Mouse (Mus musculus) embryonic facial prominence, embryonic 11.5 days (tissue): Measurements from ENCODE around the gene Cdc42ep4. TPM values are rescaled to one million over a fixed set of nuclear protein-coding genes. Genes with fewer than 3 reads are reported as not detected.

ENCODE experiments used
- ATAC-seq: fragments of 200-750 bp; cut with Nextera tagmentation; replicated peaks from 2 replicates; pipeline ENCODE4 v1.8.0; 2017; ENCODE audit warnings: low read depth; ENCODE audit not compliant: insufficient number of reproducible peaks, low FRiP score, low TSS enrichment
- DNase-seq: peaks from one replicate; pipeline ENCODE4 v3.0.0-alpha.2; 2015; ENCODE audit warnings: low spot score
- H3K27ac ChIP-seq: fragments of 300-500 bp; sonication (generic); replicated peaks from 2 replicates; pipeline ENCODE4 v1.5.1; 2014; ENCODE audit warnings: mild to moderate bottlenecking, low read depth, low read length, control low read depth
- H3K27me3 ChIP-seq: fragments of 300-500 bp; sonication (generic); 2 replicates; pipeline ENCODE4 v1.6.1; 2014; ENCODE audit warnings: mild to moderate bottlenecking, low read length, moderate library complexity, mixed read lengths; ENCODE audit not compliant: control insufficient read depth, insufficient read depth
- H3K36me3 ChIP-seq: fragments of 300-500 bp; sonication (generic); replicated peaks from 2 replicates; pipeline ENCODE4 v1.6.1; 2014; ENCODE audit warnings: low read depth, mild to moderate bottlenecking, low read length, moderate library complexity, mixed read lengths; ENCODE audit not compliant: control insufficient read depth, insufficient read depth
- H3K4me1 ChIP-seq: fragments of 300-500 bp; sonication (generic); 2 replicates; pipeline ENCODE4 v1.6.1; 2014; ENCODE audit warnings: low read length, mixed read lengths; ENCODE audit not compliant: control insufficient read depth, insufficient read depth
- H3K4me2 ChIP-seq: fragments of 300-500 bp; sonication (generic); 2 replicates; pipeline ENCODE4 v1.6.1; 2014; ENCODE audit warnings: low read depth, mild to moderate bottlenecking, control low read depth, low read length, moderate library complexity
- H3K4me3 ChIP-seq: fragments of 300-500 bp; sonication (generic); 2 replicates; pipeline ENCODE4 v1.5.1; 2014; ENCODE audit warnings: low read depth, low read length, control low read depth
- H3K9ac ChIP-seq: fragments of 300-500 bp; sonication (generic); replicated peaks from 2 replicates; pipeline ENCODE4 v1.6.1; 2014; ENCODE audit warnings: mild to moderate bottlenecking, control low read depth, low read length
- H3K9me3 ChIP-seq: fragments of 300-500 bp; sonication (generic); replicated peaks from 2 replicates; pipeline ENCODE4 v1.6.1; 2016; ENCODE audit warnings: mild to moderate bottlenecking, low read length, inconsistent platforms, mixed read lengths; ENCODE audit not compliant: control insufficient read depth
- WGBS: fragments of 180-500 bp; shearing (Covaris S2); extraction: QIAGEN DNeasy Blood & Tissue Kit; methylation state at CpG from one replicate; pipeline ENCODE4 v1.1.7; 2014; 5-methylcytosine and 5-hydroxymethylcytosine counted together
- polyA plus RNA-seq: library from polyadenylated mRNA; unstranded; fragments of >200 nt; fragmentation: Nextera tagmentation; extraction: Ambion mirVana; gene quantifications from 2 replicates; pipeline ENCODE4 v1.2.1, GENCODE M21; 2014

The Cdc42ep4 gene
- polyA plus RNA-seq, 1 experiment from 2014 or later, result 59.1 TPM

GRCm38 (mm10) chr11:113731945-113732612 is 19.6 kb downstream of the Cdc42ep4 start:
- peaks cover 19% of the 10 kb centered on the region for H3K36me3 ChIP-seq
- H3K4me3 ChIP-seq, result no peak overlapping the region
- H3K4me2 ChIP-seq, result no peak overlapping the region
- H3K27ac ChIP-seq, result no peak overlapping the region
- no peaks in the 10 kb centered on the region for H3K9me3 ChIP-seq
- no peaks in the 10 kb centered on the region for H3K27me3 ChIP-seq
- WGBS, result 88% methylated on average over 10 of the region's 10 CpGs
- peaks cover 22% of the 10 kb centered on the region for H3K4me1 ChIP-seq
- ATAC-seq (no peak), DNase-seq (no peak)
- no peak overlapping the region for H3K9ac ChIP-seq

DNA sequence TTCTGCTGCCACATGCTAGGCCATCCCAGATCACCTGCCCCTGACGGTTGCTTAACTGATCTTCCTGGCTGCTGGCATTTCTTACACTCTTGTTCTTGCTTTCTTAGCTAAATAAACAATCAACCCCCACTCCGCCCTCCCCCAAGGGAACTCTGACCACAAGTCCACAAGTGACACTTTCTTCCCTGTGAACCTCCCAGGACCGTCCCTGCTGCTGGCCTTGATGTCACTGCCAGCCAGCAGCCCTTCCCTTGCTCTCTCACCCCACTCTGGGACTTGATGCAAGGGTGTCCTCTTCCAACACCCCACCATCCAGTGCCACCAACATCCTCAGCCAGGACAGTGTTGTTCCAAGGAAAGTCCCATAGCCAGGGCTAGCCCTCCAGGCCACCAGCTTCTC is 20.8 kb downstream of the Cdc42ep4 start:
- Histone ChIP-seq H3K4me1 (peaks cover 26% of the 10 kb centered on the region), H3K9me3 (no peaks in the 10 kb centered on the region), H3K36me3 (peaks cover 19% of the 10 kb centered on the region), H3K9ac (no peak overlapping the region), H3K4me3 (no peak overlapping the region), H3K4me2 (no peak overlapping the region), H3K27ac (no peak overlapping the region), H3K27me3 (no peaks in the 10 kb centered on the region)
- no peak for ATAC-seq
- DNase-seq, result no peak
- WGBS, result 59% methylated on average over 3 of the region's 3 CpGs

- H3K4me2 ChIP-seq, result no peak overlapping the region
- H3K4me3 ChIP-seq, result no peak overlapping the region
- no peak overlapping the region for H3K9ac ChIP-seq
- no peaks in the 10 kb centered on the region for H3K9me3 ChIP-seq
- no peak overlapping the region for H3K27ac ChIP-seq
- WGBS, result 42% methylated on average over 8 of the region's 8 CpGs
- H3K27me3 ChIP-seq, result no peaks in the 10 kb centered on the region
- DNase-seq (no peak), ATAC-seq (no peak)
- peaks cover 19% of the 10 kb centered on the region for H3K4me1 ChIP-seq
- peaks cover 19% of the 10 kb centered on the region for H3K36me3 ChIP-seq
Measured at GRCm38 (mm10) chr11:113729917-113730316, 21.8 kb downstream of the Cdc42ep4 start.

GRCm38 (mm10) chr11:113729239-113729638 is 22.4 kb downstream of the Cdc42ep4 start:
- Histone ChIP-seq H3K27me3 (no peaks in the 10 kb centered on the region), H3K4me1 (peaks cover 19% of the 10 kb centered on the region), H3K4me2 (no peak overlapping the region), H3K27ac (no peak overlapping the region), H3K4me3 (no peak overlapping the region), H3K36me3 (peaks cover 19% of the 10 kb centered on the region), H3K9ac (no peak overlapping the region), H3K9me3 (no peaks in the 10 kb centered on the region)
- WGBS, result 77% methylated on average over 21 of the region's 21 CpGs
- DNase-seq (no peak), ATAC-seq (no peak)

DNA sequence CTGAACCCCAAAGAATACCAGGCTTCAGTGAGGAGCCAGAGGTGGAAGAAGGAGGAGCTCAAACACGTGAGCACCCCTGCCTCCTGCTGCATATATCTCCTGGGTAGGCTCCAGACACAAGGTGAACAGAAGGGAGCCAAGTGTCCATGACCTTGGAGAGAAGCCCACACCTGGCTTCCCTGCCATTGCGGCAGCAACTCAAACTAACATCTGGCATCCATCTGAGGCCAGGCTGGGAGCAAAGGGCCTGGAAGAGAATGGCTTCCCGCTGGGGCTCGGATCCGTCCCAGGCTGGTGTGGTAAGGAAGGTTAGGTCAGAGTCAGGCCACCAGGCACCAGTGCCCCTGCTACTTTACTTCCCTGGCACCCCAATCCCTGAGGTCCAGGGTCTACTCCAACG is 23.7 kb downstream of the Cdc42ep4 start:
- H3K36me3 ChIP-seq, result peaks cover 19% of the 10 kb centered on the region
- 32% methylated on average over 6 of the region's 6 CpGs for WGBS
- no peak overlapping the region for H3K27ac ChIP-seq
- H3K4me1 ChIP-seq, result peaks cover 17% of the 10 kb centered on the region
- no peak overlapping the region for H3K4me3 ChIP-seq
- H3K9me3 ChIP-seq, result no peaks in the 10 kb centered on the region
- H3K4me2 ChIP-seq, result no peak overlapping the region
- H3K27me3 ChIP-seq, result no peaks in the 10 kb centered on the region
- H3K9ac ChIP-seq, result no peak overlapping the region
- ATAC-seq (no peak), DNase-seq (peak; percentile 60)

GRCm38 (mm10) chr11:113726994-113727888 is 24.4 kb downstream of the Cdc42ep4 start:
- Histone ChIP-seq H3K4me3 (no peak overlapping the region), H3K4me1 (peaks cover 17% of the 10 kb centered on the region), H3K27me3 (no peaks in the 10 kb centered on the region), H3K9me3 (no peaks in the 10 kb centered on the region), H3K4me2 (no peak overlapping the region), H3K36me3 (peaks cover 19% of the 10 kb centered on the region), H3K9ac (no peak overlapping the region), H3K27ac (no peak overlapping the region)
- peak; percentile 32 for DNase-seq
- ATAC-seq, result no peak
- WGBS, result 68% methylated on average over 14 of the region's 14 CpGs

- WGBS, result 70% methylated on average over 4 of the region's 4 CpGs
- H3K36me3 ChIP-seq, result peaks cover 19% of the 10 kb centered on the region
- no peak for DNase-seq
- ATAC-seq, result no peak
- peaks cover 17% of the 10 kb centered on the region for H3K4me1 ChIP-seq
- no peaks in the 10 kb centered on the region for H3K9me3 ChIP-seq
- no peaks in the 10 kb centered on the region for H3K27me3 ChIP-seq
- no peak overlapping the region for H3K4me3 ChIP-seq
- no peak overlapping the region for H3K27ac ChIP-seq
- H3K9ac ChIP-seq, result no peak overlapping the region
- H3K4me2 ChIP-seq, result no peak overlapping the region
Measured at GRCm38 (mm10) chr11:113725235-113726048, 26.2 kb downstream of the Cdc42ep4 start.
